ENCODE assay signal across 21 mouse cellular contexts in genomic region chr5:114347005-114347404, GRCm38 (mm10).
"Had no signal": no experiment of that assay in that cellular context is flagged by ENCODE, and none has a peak within 500 bp of the region (broad histone marks: within the 10 kb centered on the region; RNA-seq: fewer than 3 reads in every experiment).

No protein-coding gene starts in this region.

- ATAC-seq: midbrain, embryonic 16.5 days had no signal

- H3K27me3 ChIP-seq: neural tube, embryonic 13.5 days; neural tube, embryonic 15.5 days had no signal

- DNase-seq: lung, adult 18-20 months; lung, embryonic 14.5 days; lung, postnatal 10 days; lung, postnatal 36 days; midbrain, embryonic 14.5 days; retina, postnatal 1 day; right cerebral cortex, adult 18-20 months; right cerebral cortex, postnatal 25 days; right cerebral cortex, postnatal 4 days; spleen, adult 18-20 months; thymus, adult 2 months; thymus, postnatal 25 days; thymus, postnatal 4 days had no signal

- H3K36me3 ChIP-seq: neural tube, embryonic 13.5 days; neural tube, embryonic 15.5 days had no signal

- H3K4me3 ChIP-seq: megakaryocyte, embryonic 14.5 days; myocyte; neural tube, embryonic 13.5 days; neural tube, embryonic 15.5 days had no signal

- H3K9me3 ChIP-seq: megakaryocyte, embryonic 14.5 days; neural tube, embryonic 13.5 days; neural tube, embryonic 15.5 days had no signal

- H3K4me2 ChIP-seq: lung, embryonic 14.5 days; midbrain, embryonic 11.5 days; neural tube, embryonic 13.5 days; neural tube, embryonic 15.5 days had no signal

- H3K4me1 ChIP-seq: megakaryocyte, embryonic 14.5 days; neural tube, embryonic 13.5 days; neural tube, embryonic 15.5 days had no signal

- H3K27ac ChIP-seq: liver, embryonic 14.5 days; macrophage; neural tube, embryonic 13.5 days; neural tube, embryonic 15.5 days had no signal

- H3K9ac ChIP-seq: liver, embryonic 14.5 days; lung, embryonic 14.5 days; neural tube, embryonic 13.5 days; neural tube, embryonic 15.5 days had no signal
